Mouse (Mus musculus) gastrocnemius, postnatal 36 days (tissue): ENCODE data around the gene Amfr. TPM values are rescaled to one million over a fixed set of nuclear protein-coding genes. Genes with fewer than 3 reads are reported as not detected.
"Not testable (repeated sequence)": the region's sequence is repeated elsewhere in the genome, so short reads cannot be mapped to it uniquely, and the experiment has no call there.

Experiments
- DNase-seq, 2 experiments: peaks; one replicate each; pipeline ENCODE4 v3.0.0; 2022
- intact Hi-C: fragments of 180-260 bp; cut with DNase I; formaldehyde crosslinking; loops from one replicate; pipeline ENCODE4 v1.15.1; 2025
- long read RNA-seq, 2 experiments: library from polyadenylated mRNA; stranded (forward); transcript quantifications; one replicate each; pipeline ENCODE4 v2.0.0; 2021
- total RNA-seq, 2 experiments: library from RNA; stranded (reverse); gene quantifications; 2 replicates each; pipeline ENCODE4 v1.2.3; 2021

Gene Amfr
- 10 to 100 TPM; 85.5 to 94.4 TPM for total RNA-seq
- long read RNA-seq, experiment 1, transcript Amfr-201 (14 exons, 3,880 nt), result major isoform, 89 of 127 reads
- long read RNA-seq, experiment 1, partial matches to known transcripts, result 5 of 127 reads
- long read RNA-seq, experiment 1, other reads (novel, unspliced or antisense), result 32 of 127 reads
- long read RNA-seq, experiment 2, transcript Amfr-201 (14 exons, 3,880 nt), result major isoform, 104 of 152 reads
- long read RNA-seq, experiment 2, partial matches to known transcripts, result 7 of 152 reads
- long read RNA-seq, experiment 2, other reads (novel, unspliced or antisense), result 38 of 152 reads

DNA sequence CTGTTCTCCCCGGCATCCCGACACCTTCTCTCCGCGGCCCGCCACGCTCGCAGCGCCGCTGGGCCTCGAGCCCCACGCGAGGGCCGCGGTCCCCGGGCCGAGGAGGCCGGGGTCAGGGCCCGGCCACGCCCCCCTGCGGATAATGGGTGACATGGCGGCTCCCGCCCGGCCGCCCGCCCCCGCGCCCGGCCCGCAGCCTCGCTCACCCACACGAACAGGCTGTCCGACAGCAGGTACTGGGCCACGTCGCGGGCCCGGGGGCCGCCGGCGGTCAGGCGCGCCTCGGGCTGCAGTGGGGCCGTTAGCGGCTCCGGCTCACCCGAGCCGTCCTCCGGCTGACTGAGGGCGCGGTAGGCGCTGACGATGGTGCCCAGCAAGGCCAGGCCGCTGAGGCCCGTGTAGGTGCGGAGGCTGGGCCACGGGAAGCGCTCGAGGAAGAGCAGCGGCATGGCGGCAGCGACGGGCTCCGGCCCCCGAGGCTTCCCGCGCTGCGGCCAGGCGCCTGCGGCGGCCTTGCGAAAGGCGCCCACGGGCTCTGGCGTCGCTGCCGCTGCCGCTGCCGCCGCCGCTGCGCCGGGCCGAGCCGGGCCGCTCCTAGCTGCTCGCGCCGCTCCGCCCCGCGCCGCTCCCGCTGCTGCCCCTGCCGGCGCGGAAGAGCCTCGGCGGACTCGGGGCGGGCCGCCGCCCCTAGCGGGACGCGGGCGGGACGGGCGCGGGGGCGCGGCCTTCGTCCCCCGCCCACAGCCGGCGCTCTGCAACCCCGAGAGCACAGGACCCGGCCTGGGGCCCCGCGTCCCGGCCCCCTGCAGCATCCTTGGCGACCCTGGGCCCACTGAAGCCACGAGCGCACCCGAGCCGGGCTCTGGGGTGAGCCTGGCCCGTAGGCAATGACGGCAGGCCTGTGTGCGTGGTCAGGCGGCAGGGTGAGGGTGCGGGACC is at the start of gene Amfr:
Amfr (minus strand) TSS at position 830 of the 939 bp plus-strand sequence.
- intact Hi-C loops, result no loop called here
- peak; percentile 28 to 60 for DNase-seq

- peak in 1 of 2 experiments; percentile 18 for DNase-seq
- intact Hi-C loops, result loop anchor here (5.0 kb wide), 1 partner anchor 465 kb away; no protein-coding TSS in a partner anchor
Observed at GRCm38 (mm10) chr8:94057157-94057854, 44.7 kb upstream of the Amfr start.

GRCm38 (mm10) chr8:94052696-94053095 is 40.1 kb upstream of the Amfr start:
- no peak for DNase-seq
- intact Hi-C loops, result no loop called here

DNA sequence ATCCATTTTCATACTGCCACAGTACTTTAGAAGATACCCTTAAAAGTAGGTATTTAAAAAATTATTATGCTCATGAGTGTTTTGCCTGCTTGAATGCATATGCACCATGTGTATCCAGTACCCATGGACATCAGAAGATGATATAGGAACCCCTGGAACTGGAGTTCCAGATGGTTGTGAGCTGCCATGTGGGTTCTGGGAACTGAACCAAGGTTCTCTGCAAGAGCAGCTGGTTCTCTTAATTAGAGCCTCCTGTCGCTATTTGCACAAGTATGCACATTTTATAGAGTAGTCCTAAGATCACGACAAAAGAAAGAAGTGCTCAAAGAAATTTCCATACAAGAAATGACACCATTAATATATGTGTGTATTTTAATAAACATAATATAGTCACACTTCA is 35.2 kb upstream of the Amfr start:
- no peak for DNase-seq
- intact Hi-C loops, result no loop called here

- intact Hi-C loops, result no loop called here
- no peak for DNase-seq
Observed at GRCm38 (mm10) chr8:94037806-94038205, 25.2 kb upstream of the Amfr start.

GRCm38 (mm10) chr8:94036944-94037524 is 24.4 kb upstream of the Amfr start, which contains the start of the genes Nudt21 and Ogfod1:
Gene Nudt21, minus strand, starts transcription at chr8:94037031.
Gene Ogfod1, plus strand, starts transcription at chr8:94037198.
- peak; percentile 85 to 90 for DNase-seq
- intact Hi-C loops, result no loop called here

- intact Hi-C loops, result not testable (repeated sequence)
- DNase-seq, result peak; percentile 26 to 40
Observed at GRCm38 (mm10) chr8:94036541-94036940, 23.9 kb upstream of the Amfr start.

DNA sequence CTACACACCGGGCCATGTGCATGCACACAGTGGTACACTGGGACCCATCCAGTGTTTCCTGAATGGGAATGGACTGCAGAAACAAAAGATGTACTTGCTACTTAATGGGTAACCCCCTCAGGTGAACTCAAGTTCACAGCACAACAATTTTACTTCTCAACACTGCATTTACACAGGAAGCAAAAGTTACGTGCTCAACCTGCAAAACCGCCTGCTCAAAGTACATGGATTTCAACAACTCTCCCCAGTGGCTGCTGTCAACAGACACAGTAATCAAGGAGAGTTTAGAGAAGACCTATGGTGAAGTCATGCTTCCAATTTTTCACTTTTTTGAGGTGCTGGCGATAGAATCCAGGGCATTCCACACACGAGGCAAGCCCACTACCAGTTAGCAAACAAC is 22.6 kb upstream of the Amfr start:
- intact Hi-C loops, result no loop called here

DNA sequence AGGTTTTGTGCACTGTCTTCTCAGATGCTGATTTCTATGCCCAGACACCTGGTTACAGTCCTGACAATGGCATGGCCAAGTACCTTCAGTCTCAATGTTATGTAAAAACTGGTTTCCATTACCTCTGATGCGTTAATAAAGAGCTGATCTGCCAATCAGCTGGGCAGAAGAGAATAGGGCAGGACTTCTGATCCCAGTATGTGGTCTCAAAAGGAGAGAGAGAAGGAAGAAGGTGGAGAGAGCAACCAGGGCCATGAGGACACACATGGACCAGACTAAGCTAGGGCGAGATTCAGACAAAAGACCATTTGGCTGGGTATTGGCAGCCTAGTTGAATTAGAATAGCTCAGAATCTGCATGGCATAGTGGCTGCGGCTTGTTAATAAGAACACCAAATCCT is 21.0 kb upstream of the Amfr start:
- intact Hi-C loops, result no loop called here
- DNase-seq, result no peak

More for the DNA sequence above, 22.6 kb upstream of the Amfr start:
- no peak for DNase-seq

DNA sequence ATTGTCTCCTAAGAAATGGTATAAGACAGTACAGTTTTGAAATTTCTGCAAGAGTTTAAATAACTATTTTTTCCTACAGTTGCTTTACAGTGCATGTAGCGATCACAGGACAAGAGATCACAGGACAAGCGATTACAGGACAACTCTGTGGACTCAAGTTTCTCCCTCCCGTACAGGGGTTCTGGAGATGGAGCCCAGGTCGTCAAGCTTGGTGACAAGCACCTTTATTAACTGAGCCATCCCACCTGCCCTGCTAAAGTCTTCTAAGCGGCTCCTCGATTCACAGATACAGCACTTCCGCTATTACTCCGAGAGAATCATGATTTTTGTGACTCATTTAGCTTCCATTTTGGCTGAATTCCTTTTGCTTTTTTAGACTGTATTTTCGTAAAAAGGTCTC is 17.1 kb upstream of the Amfr start:
- no peak for DNase-seq
- intact Hi-C loops, result no loop called here

GRCm38 (mm10) chr8:94023916-94024315 is 11.3 kb upstream of the Amfr start:
- intact Hi-C loops, result no loop called here
- DNase-seq, result no peak

DNA sequence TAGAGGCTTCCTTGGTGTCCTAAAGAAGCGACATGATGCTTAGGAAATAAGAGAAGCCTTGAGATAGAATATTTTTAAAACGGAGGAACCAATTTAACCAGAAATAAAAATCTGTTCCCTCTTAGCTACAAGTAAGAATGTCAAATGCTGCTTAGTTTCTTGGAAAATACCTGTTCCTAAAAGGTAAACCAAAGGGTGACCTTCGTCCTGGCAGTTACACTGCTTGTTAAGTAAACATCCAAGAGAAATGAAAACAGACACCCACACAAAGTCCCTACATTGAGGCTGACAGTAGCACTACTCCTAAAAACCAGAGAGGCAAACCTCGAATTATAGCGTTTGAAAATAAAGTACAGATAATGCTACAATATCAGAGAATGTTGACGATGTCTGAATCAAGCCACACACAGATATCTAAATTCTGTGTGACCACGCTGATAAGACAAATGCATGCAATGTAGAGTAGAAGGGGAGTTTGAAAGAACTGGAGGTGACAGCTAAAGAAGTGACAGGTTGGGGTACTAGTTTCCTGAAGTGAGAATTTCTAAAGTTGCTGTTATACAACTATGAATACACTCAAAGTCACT is 477 bp upstream of the Amfr start:
- no peak for DNase-seq
- intact Hi-C loops, result no loop called here

DNA sequence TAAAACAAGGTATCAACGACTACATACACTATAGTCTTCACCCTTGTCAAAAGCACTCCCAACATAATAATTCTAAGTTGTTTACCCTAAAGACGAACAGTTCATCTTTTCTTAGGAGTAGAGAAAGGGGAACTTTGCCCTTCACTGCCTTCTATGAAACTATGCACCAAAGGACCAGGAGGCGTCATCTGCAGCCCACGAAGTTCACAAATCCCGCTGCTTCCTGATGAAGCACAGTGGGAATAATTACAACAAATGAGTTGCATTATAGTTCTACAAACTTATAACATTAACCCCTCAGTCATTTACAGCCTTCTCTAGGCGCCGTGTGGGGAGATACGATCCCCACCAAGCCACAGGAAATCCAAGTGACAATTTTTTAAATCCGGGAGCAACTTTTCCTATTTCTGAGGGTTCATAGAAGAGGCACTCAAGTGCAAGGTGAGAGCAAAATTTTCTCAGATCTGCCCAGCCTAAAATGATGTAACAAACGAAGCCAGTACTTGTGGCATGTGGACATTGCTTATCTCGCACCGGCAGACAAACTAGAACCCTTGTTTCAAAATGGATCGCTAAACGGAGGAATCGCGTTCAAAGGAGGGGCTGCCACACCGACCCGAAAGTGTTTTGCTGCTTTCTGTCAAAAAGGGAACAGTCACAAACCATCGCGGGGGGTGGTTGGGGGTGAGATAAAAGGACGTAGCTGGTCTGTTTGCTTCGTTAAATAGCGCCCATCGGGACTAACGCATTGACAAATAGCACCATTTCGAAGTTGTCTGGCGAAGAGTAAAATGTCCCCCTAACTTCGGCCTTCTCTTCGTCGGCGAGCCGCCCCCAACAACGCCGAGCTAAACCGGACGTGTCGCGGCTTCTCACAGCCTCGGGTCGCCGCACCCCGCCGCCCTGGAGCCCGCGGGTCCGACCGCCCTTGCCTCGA is 1.3 kb downstream of the Amfr start:
- DNase-seq, result no peak
- intact Hi-C loops, result no loop called here

DNA sequence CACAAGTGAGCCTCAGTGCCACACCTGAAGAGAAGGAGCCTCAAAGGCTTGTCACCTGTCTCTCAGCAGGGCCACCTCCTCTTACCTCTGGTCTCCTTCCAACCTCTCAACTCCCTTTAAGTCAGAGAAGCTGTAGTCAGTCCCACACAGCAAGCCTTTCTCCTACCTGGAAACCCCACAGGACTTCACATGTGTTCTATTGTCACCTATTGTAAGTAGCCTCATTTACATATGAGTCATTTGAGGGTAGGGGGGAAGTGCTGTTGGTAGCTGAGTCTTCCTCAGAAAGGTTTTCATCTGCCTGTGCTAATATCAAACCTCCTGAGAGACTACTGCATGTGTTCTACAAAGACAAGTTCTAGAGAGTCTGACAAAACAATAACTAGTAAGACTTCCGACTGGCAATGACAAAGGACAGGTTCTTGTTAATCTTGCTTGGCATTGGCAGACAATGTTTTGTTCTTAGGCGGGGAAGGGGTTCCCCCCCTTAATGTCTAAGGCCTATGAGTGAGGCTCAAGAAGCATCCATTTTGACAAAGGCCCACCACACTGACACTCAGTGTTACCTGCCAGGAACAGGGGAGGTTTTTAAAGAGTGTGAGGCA is 2.4 kb downstream of the Amfr start:
- no peak for DNase-seq
- intact Hi-C loops, result no loop called here

DNA sequence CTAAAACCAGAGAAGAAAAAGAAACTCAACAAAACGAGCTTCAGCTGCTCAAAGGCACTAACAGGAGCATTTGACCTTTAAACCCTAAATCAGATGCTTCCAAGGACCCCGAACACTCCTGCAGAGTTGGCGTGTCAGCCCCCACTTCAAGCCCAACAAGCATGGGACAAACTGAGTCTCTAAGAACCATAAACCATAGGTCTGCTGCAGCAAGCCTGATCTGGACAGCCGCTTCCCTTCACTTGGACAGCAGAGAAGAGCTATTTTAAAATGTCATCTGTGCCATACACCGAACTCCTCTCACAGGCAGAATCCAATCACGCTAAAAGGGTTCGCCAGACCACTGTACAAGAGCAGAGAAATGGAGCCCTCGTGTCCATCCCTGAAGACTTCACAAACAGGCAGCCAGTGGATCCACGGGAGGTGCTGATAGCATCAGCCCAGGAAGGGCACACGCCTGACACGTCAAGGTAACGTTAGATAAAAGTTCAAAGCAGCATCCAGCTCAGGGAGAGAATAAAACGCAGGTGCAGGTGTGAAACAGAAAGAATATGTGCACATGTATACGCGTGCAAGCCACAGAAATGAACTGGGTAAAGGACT is 3.3 kb downstream of the Amfr start:
- DNase-seq, result no peak
- intact Hi-C loops, result no loop called here

- no peak for DNase-seq
- intact Hi-C loops, result no loop called here
Observed at GRCm38 (mm10) chr8:94004139-94004538, 8.5 kb downstream of the Amfr start.

GRCm38 (mm10) chr8:93998961-93999360 is 13.7 kb downstream of the Amfr start:
- DNase-seq, result no peak
- intact Hi-C loops, result no loop called here

GRCm38 (mm10) chr8:93989739-93990138 is 22.9 kb downstream of the Amfr start:
- DNase-seq, result no peak
- intact Hi-C loops, result no loop called here
